Mouse (Mus musculus) lung, postnatal 0 days (tissue): ENCODE measurements around the gene Fam19a3.

Experiments
- CTCF ChIP-seq: IDR thresholded peaks from 2 replicates; pipeline ENCODE4 v1.5.1; 2016; ENCODE audit warnings: antibody characterized with exemption, mild to moderate bottlenecking
- EP300 ChIP-seq: IDR thresholded peaks from 2 replicates; pipeline ENCODE4 v1.6.1; 2016; ENCODE audit warnings: antibody characterized with exemption, mild to moderate bottlenecking, control low read depth

DNA sequence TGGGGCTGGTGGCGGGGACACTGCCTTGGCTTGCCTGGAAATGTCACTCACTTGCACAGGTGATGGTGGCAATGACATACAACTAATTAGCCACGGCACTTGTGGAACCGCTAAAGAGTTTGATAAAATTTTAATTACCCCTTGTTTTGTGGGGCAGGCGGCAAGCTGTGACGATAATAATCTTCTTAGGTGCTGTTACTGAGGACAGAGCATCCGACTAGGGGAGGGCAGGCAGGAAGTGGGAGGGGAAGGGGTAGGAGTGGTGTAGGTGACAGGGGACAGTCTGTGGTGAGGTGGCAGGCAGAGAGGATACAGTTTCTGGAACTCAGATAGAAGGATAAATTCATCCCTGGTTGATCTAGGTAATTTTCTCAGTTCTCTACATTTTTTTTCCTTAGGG is 10.2 kb downstream of the Fam19a3 start:
- TF ChIP-seq CTCF, result no peak
- no peak for TF ChIP-seq EP300
